Mouse (Mus musculus) thymus, adult 2 months (tissue): Measurements from ENCODE around the gene Cbarp. TPM values are rescaled to one million over a fixed set of nuclear protein-coding genes. Genes with fewer than 3 reads are reported as not detected.

ENCODE experiments used
- DNase-seq: peaks from one replicate; pipeline ENCODE4 v3.0.0; 2021
- H3K27ac ChIP-seq: fragments of 200-500 bp; 2 replicates; pipeline ENCODE4 v1.5.1; 2012; ENCODE audit warnings: low read length, control low read depth; ENCODE audit not compliant: control insufficient read depth, insufficient read depth
- H3K27me3 ChIP-seq: fragments of 200-500 bp; 2 replicates; pipeline ENCODE4 v1.6.1; 2012; ENCODE audit warnings: mild to moderate bottlenecking, low read length, moderate library complexity, mixed read lengths; ENCODE audit not compliant: control insufficient read depth, insufficient read depth
- H3K36me3 ChIP-seq: fragments of 200-500 bp; 2 replicates; pipeline ENCODE4 v1.6.1; 2012; ENCODE audit warnings: mild to moderate bottlenecking, low read length, moderate library complexity; ENCODE audit not compliant: control insufficient read depth, insufficient read depth
- H3K4me1 ChIP-seq: fragments of 200-500 bp; replicated peaks from 2 replicates; pipeline ENCODE4 v1.6.1; 2012; ENCODE audit warnings: low read length; ENCODE audit not compliant: control insufficient read depth, insufficient read depth
- H3K4me3 ChIP-seq: fragments of 200-500 bp; 2 replicates; pipeline ENCODE4 v1.5.1; 2012; ENCODE audit warnings: mild to moderate bottlenecking, low read length, control low read depth, moderate library complexity; ENCODE audit not compliant: control insufficient read depth, insufficient read depth
- CTCF ChIP-seq: fragments of 200-500 bp; IDR thresholded peaks from 2 replicates; pipeline ENCODE4 v1.5.1; 2012; ENCODE audit warnings: mild to moderate bottlenecking, control low read depth, low read length, moderate library complexity, borderline replicate concordance; ENCODE audit not compliant: control insufficient read depth, poor library complexity, insufficient read depth; ENCODE audit errors: extremely low read depth
- POLR2A ChIP-seq: fragments of 200-500 bp; IDR thresholded peaks from 2 replicates; pipeline ENCODE4 v1.6.1; 2012; ENCODE audit warnings: mild to moderate bottlenecking, low read length, control low read depth, moderate library complexity; ENCODE audit not compliant: control insufficient read depth, poor library complexity, insufficient read depth; ENCODE audit errors: extremely low read depth
- WGBS: fragments of 180-500 bp; shearing (Covaris S2); methylation state at CpG from one replicate; pipeline ENCODE4 v1.1.7; 2018; 5-methylcytosine and 5-hydroxymethylcytosine counted together
- polyA plus RNA-seq: library from polyadenylated mRNA; depleted of rRNA; stranded (reverse); fragments of >200 nt; gene quantifications from 2 replicates; pipeline ENCODE4 v1.2.3, GENCODE M21; 2012

Gene Cbarp
- polyA plus RNA-seq, 1 experiment: 34.0 TPM

DNA sequence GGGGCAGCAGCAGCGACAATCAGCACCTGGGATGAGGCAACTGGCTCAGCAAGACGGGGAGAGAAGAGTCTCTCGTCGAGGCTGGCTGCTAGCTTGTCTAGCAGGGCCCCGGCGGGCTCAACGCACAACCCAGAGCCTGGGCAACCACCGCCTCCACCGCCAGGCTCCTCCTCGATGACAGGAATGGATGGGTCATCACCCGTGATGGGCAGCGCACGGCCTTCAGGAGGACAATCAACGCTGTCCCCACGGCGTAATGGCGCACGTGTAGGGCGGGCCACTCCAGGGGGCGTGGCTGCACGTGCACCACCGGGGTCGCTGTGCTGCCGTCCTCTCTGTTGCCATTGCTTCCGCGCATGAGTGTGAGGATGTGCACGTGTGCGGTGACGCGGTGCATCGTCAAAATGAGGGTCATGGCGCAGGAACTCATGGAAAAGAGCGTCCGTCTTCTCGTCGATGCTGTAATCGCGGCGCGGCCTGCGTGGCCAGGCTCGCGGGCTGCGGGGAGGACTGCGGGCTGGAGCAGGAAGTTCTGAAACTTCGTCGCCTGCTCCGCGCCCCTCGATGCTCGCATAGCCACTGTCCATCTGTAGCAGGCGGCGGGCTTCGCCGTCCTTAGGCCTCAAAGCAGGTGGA is 9.2 kb downstream of the Cbarp start:
- H3K27ac ChIP-seq: no peak overlapping the region
- 90% methylated on average over 55 of the region's 55 CpGs for WGBS
- no peak overlapping the region for H3K4me3 ChIP-seq
- no peak for TF ChIP-seq CTCF
- TF ChIP-seq POLR2A: no peak
- H3K36me3 ChIP-seq: peaks cover 44% of the 10 kb centered on the region
- H3K27me3 ChIP-seq: no peaks in the 10 kb centered on the region
- H3K4me1 ChIP-seq: peaks cover 7% of the 10 kb centered on the region; the same call in 1 of the 2 replicates
- DNase-seq: no peak

- H3K36me3 ChIP-seq: peaks cover 50% of the 10 kb centered on the region
Observed at GRCm38 (mm10) chr10:80130403-80131031, 10.1 kb downstream of the Cbarp start.

GRCm38 (mm10) chr10:80129846-80130245 is 10.8 kb downstream of the Cbarp start:
- Histone ChIP-seq H3K4me1 (peaks cover 7% of the 10 kb centered on the region; the same call in 1 of the 2 replicates), H3K4me3 (no peak overlapping the region), H3K36me3 (peaks cover 50% of the 10 kb centered on the region), H3K27ac (no peak overlapping the region), H3K27me3 (no peaks in the 10 kb centered on the region)
- TF ChIP-seq POLR2A (no peak), CTCF (no peak)
- no peak for DNase-seq
- WGBS: 98% methylated on average over 9 of the region's 9 CpGs

More at GRCm38 (mm10) chr10:80130403-80131031, 10.1 kb downstream of the Cbarp start:
- no peak overlapping the region for H3K4me3 ChIP-seq
- H3K27ac ChIP-seq: no peak overlapping the region
- DNase-seq: no peak
- no peaks in the 10 kb centered on the region for H3K27me3 ChIP-seq
- H3K4me1 ChIP-seq: peaks cover 7% of the 10 kb centered on the region; the same call in 1 of the 2 replicates
- TF ChIP-seq CTCF (no peak), POLR2A (no peak)
- 94% methylated on average over 18 of the region's 18 CpGs for WGBS

DNA sequence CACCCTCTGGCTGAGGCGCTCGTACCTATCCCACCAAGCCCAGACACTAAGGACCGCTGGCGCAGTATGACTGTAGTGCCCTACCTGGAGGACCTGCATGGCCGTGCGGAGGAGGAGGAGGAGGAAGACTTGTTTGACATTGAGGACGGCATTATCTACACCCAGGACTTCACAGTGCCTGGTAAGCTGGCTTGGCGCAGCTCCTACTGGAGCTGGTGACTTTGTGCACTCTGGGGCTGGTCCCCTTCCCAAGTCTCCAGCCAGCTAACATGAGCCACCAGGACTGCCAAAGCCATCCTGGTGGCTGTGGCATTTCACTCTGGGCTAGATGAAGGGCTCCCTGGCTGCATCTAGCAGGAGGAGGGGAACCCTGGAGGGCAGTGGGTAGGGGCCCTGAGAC is 12.7 kb downstream of the Cbarp start:
- no peak for DNase-seq
- no peak for TF ChIP-seq POLR2A
- no peak for TF ChIP-seq CTCF
- WGBS: 96% methylated on average over 8 of the region's 8 CpGs
- no peak overlapping the region for H3K27ac ChIP-seq
- peaks cover 50% of the 10 kb centered on the region for H3K36me3 ChIP-seq
- no peaks in the 10 kb centered on the region for H3K4me1 ChIP-seq
- no peak overlapping the region for H3K4me3 ChIP-seq
- H3K27me3 ChIP-seq: no peaks in the 10 kb centered on the region

DNA sequence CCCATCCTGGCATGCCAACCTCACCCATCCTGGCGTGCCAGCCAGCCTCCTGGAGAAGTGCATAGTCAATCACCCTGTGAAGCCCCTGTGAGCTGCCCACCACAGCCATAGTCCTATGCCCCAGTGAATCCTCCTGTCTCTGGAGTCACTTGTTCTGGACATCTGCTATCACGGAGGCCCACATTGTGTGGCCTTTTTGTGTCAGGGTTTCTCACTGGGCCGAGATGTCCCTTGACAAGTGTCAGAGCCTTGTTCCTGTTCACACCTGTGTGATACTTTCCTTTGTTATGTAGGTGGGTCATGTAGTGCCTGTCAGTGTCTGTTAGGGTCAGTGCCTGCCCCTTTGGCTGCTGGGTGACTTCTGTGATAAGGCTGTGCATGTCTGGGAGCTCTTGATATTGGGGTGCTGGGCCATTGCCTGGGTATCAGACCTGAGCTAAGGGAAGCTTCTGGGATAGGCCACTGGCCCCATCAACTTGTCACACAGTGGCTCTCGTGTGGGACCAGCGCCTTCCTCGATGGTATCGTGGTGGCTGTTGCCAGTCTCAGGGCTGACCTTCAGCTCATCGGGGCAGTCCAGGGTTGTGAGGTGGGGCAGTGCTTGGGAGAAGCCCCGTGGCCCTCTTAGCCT is 16.6 kb downstream of the Cbarp start:
- DNase-seq: no peak
- TF ChIP-seq POLR2A (no peak), CTCF (no peak)
- H3K36me3 ChIP-seq: peaks cover 25% of the 10 kb centered on the region
- H3K4me3 ChIP-seq: no peak overlapping the region
- WGBS: 99% methylated on average over 9 of the region's 9 CpGs
- 0 out of 2 replicates have a peak, but pooled peaks cover 1% of the 10 kb centered on the region for H3K4me1 ChIP-seq
- H3K27ac ChIP-seq: no peak overlapping the region
- H3K27me3 ChIP-seq: no peaks in the 10 kb centered on the region

GRCm38 (mm10) chr10:80121639-80122038 is 19.0 kb downstream of the Cbarp start:
- 80% methylated on average over 2 of the region's 2 CpGs for WGBS
- Histone ChIP-seq H3K27ac (no peak overlapping the region), H3K4me3 (no peak overlapping the region), H3K36me3 (peaks cover 8% of the 10 kb centered on the region), H3K4me1 (peaks cover 24% of the 10 kb centered on the region), H3K27me3 (no peaks in the 10 kb centered on the region)
- DNase-seq: no peak
- TF ChIP-seq POLR2A: no peak
- TF ChIP-seq CTCF: no peak

GRCm38 (mm10) chr10:80120146-80120545 is 20.5 kb downstream of the Cbarp start:
- no peak for DNase-seq
- WGBS: 81% methylated on average over 2 of the region's 2 CpGs
- no peak overlapping the region for H3K27ac ChIP-seq
- H3K4me3 ChIP-seq: no peak overlapping the region
- H3K4me1 ChIP-seq: peaks cover 25% of the 10 kb centered on the region
- TF ChIP-seq POLR2A: no peak
- no peak for TF ChIP-seq CTCF
- no peaks in the 10 kb centered on the region for H3K36me3 ChIP-seq
- H3K27me3 ChIP-seq: no peaks in the 10 kb centered on the region
